Comparison of ENCODE assay signal across 15 mouse cellular contexts in genomic region chr5:48277561-48277960, GRCm38 (mm10).
"Had no signal": no experiment of that assay in that cellular context is flagged by ENCODE, and none has a peak within 500 bp of the region (broad histone marks: within the 10 kb centered on the region; RNA-seq: fewer than 3 reads in every experiment).

No protein-coding gene starts in this region.

- H3K9me3 ChIP-seq: limb, embryonic 12.5 days; liver, embryonic 13.5 days; lung, embryonic 15.5 days; megakaryocyte, embryonic 14.5 days; midbrain, embryonic 12.5 days had no signal

- DNase-seq: kidney, adult 18-20 months; kidney, postnatal 10 days; kidney, postnatal 4 days; liver; liver, embryonic 13.5 days; liver, postnatal 0 days; lung, postnatal 14 days; right cerebral cortex, postnatal 14 days; thymus, postnatal 36 days had no signal

- H3K36me3 ChIP-seq: limb, embryonic 12.5 days; liver, embryonic 13.5 days; midbrain, embryonic 12.5 days had no signal

- ATAC-seq: liver, postnatal 0 days had no signal

- H3K27ac ChIP-seq: layer of hippocampus, adult 2 months; limb, embryonic 12.5 days; liver, embryonic 13.5 days; lung, embryonic 15.5 days; macrophage; midbrain, embryonic 12.5 days had no signal

- H3K4me1 ChIP-seq: limb, embryonic 12.5 days; liver, embryonic 13.5 days; lung, embryonic 15.5 days; midbrain, embryonic 12.5 days had no signal

- H3K27me3 ChIP-seq: limb, embryonic 12.5 days; liver, embryonic 13.5 days; lung, embryonic 15.5 days; megakaryocyte, embryonic 14.5 days; midbrain, embryonic 12.5 days had no signal

- H3K4me3 ChIP-seq: layer of hippocampus, adult 2 months; limb, embryonic 12.5 days; liver, embryonic 13.5 days; lung, embryonic 15.5 days; megakaryocyte, embryonic 14.5 days; midbrain, embryonic 12.5 days had no signal

- H3K9ac ChIP-seq: limb, embryonic 12.5 days; liver, embryonic 13.5 days; liver, postnatal 0 days; lung, embryonic 15.5 days; midbrain, embryonic 12.5 days had no signal

- H3K4me2 ChIP-seq: limb, embryonic 12.5 days; liver, embryonic 13.5 days; lung, embryonic 15.5 days; midbrain, embryonic 12.5 days had no signal
